Mouse (Mus musculus) small intestine, adult 2 months (tissue): ENCODE measurements around the gene Ctse.

Experiments used
- CTCF ChIP-seq: fragments of 200-500 bp; IDR thresholded peaks from 2 replicates; pipeline ENCODE4 v1.5.1; 2012; ENCODE audit warnings: low read depth, mild to moderate bottlenecking, control low read depth, inconsistent platforms, low read length, moderate library complexity, mixed read lengths; ENCODE audit not compliant: insufficient replicate concordance, insufficient read length; ENCODE audit errors: extremely low read depth
- POLR2A ChIP-seq: fragments of 200-500 bp; IDR thresholded peaks from 2 replicates; pipeline ENCODE4 v1.6.1; 2012; ENCODE audit warnings: low read depth, mild to moderate bottlenecking, control low read depth, inconsistent platforms, low read length, moderate library complexity

DNA sequence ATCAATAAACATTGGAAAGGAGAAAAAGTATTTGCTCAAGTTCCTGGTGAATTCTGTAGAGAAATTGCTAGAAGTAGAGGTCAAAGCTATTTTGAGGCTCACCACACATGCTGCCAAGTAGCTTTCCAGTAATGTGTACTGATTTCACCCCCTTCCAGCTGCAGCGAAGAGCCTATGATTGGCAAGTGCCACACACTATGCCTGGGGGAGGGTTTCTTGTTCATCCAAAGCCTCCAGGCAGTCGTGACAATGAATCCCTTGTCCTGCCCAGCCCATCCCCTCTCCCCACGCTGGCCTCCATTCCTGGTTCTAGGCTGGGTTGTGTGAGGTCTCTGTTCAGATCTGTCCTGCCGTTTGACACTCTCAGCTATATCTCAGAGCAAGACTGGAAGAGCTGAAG is 58.2 kb downstream of the Ctse start:
- TF ChIP-seq CTCF (no peak), POLR2A (no peak)
